Mouse (Mus musculus) kidney, postnatal 10 days (tissue): ENCODE results near the gene Rabepk.
"Not testable (repeated sequence)": the region's sequence is repeated elsewhere in the genome, so short reads cannot be mapped to it uniquely, and the experiment has no call there.

Source experiments
- DNase-seq: peaks from one replicate; pipeline ENCODE4 v3.0.0; 2021; ENCODE audit warnings: mixed read lengths

Rabepk gene

GRCm38 (mm10) chr2:34761272-34761671 lies 38.4 kb downstream of the Rabepk start:
- DNase-seq, result not testable (repeated sequence)

- no peak for DNase-seq
Measured at GRCm38 (mm10) chr2:34757341-34757740, 42.4 kb downstream of the Rabepk start.

GRCm38 (mm10) chr2:34754551-34755358 lies 45.0 kb downstream of the Rabepk start, which contains the start of gene Gapvd1:
Gene Gapvd1, minus strand, starts transcription at chr2:34755232.
- DNase-seq, result peak; percentile 40

- peak; percentile 94 for DNase-seq
Measured at GRCm38 (mm10) chr2:34753811-34754550, 45.7 kb downstream of the Rabepk start.

- DNase-seq, result no peak
Measured at GRCm38 (mm10) chr2:34750245-34750644, 49.5 kb downstream of the Rabepk start.

GRCm38 (mm10) chr2:34748479-34748878 lies 51.2 kb downstream of the Rabepk start:
- DNase-seq, result no peak

- DNase-seq, result no peak
Measured at GRCm38 (mm10) chr2:34745673-34746072, 54.0 kb downstream of the Rabepk start.

GRCm38 (mm10) chr2:34744476-34744875 lies 55.2 kb downstream of the Rabepk start:
- DNase-seq, result no peak

GRCm38 (mm10) chr2:34742675-34743074 lies 57.0 kb downstream of the Rabepk start:
- DNase-seq, result no peak

- DNase-seq, result no peak
Measured at GRCm38 (mm10) chr2:34741390-34742159, 58.1 kb downstream of the Rabepk start.

- DNase-seq, result no peak
Measured at GRCm38 (mm10) chr2:34739684-34740391, 59.9 kb downstream of the Rabepk start.

GRCm38 (mm10) chr2:34737911-34738310 lies 61.8 kb downstream of the Rabepk start:
- no peak for DNase-seq

- no peak for DNase-seq
Measured at GRCm38 (mm10) chr2:34736626-34737025, 63.1 kb downstream of the Rabepk start.
